Mouse (Mus musculus) lung, postnatal 0 days (tissue): ENCODE measurements around the gene Gm20388. TPM values are rescaled to one million over a fixed set of nuclear protein-coding genes. Genes with fewer than 3 reads are reported as not detected.

Experiments used
- ATAC-seq: fragments of 200-750 bp; cut with Nextera tagmentation; 2 replicates; pipeline ENCODE4 v1.8.0; 2017; ENCODE audit warnings: moderate library complexity
- DNase-seq: peaks from one replicate; pipeline ENCODE4 v3.0.0-alpha.2; 2016; ENCODE audit warnings: low spot score
- H3K27ac ChIP-seq: fragments of 300-500 bp; sonication (generic); 2 replicates; pipeline ENCODE4 v1.5.1; 2014; ENCODE audit warnings: antibody characterized with exemption, mild to moderate bottlenecking, low read length, mixed read lengths
- H3K27me3 ChIP-seq: fragments of 300-500 bp; sonication (generic); replicated peaks from 2 replicates; pipeline ENCODE4 v1.6.1; 2014; ENCODE audit warnings: low read length, mixed read lengths; ENCODE audit not compliant: insufficient read depth
- H3K36me3 ChIP-seq: fragments of 300-500 bp; sonication (generic); 2 replicates; pipeline ENCODE4 v1.6.1; 2014; ENCODE audit warnings: low read length, mixed read lengths; ENCODE audit not compliant: insufficient read depth
- H3K4me1 ChIP-seq: fragments of 300-500 bp; sonication (generic); 2 replicates; pipeline ENCODE4 v1.6.1; 2014; ENCODE audit warnings: antibody characterized with exemption, low read depth, low read length, mixed read lengths; ENCODE audit not compliant: insufficient read depth
- H3K4me2 ChIP-seq: fragments of 300-500 bp; sonication (generic); replicated peaks from 2 replicates; pipeline ENCODE4 v1.6.1; 2014; ENCODE audit warnings: low read depth, mild to moderate bottlenecking, low read length, moderate library complexity, mixed read lengths
- H3K4me3 ChIP-seq: fragments of 300-500 bp; sonication (generic); 2 replicates; pipeline ENCODE4 v1.5.1; 2014; ENCODE audit warnings: low read depth, low read length
- H3K9ac ChIP-seq: fragments of 300-500 bp; sonication (generic); replicated peaks from 2 replicates; pipeline ENCODE4 v1.6.1; 2014; ENCODE audit warnings: low read depth, mild to moderate bottlenecking
- H3K9me3 ChIP-seq: fragments of 300-500 bp; sonication (generic); 2 replicates; pipeline ENCODE4 v1.6.1; 2016; ENCODE audit warnings: low read length, mixed read lengths
- CTCF ChIP-seq: IDR thresholded peaks from 2 replicates; pipeline ENCODE4 v1.5.1; 2016; ENCODE audit warnings: antibody characterized with exemption, mild to moderate bottlenecking
- EP300 ChIP-seq: IDR thresholded peaks from 2 replicates; pipeline ENCODE4 v1.6.1; 2016; ENCODE audit warnings: antibody characterized with exemption, mild to moderate bottlenecking, control low read depth
- WGBS: fragments of 180-500 bp; shearing (Covaris S2); extraction: QIAGEN DNeasy Blood & Tissue Kit; methylation state at CpG from one replicate; pipeline ENCODE4 v1.1.7; 2014; 5-methylcytosine and 5-hydroxymethylcytosine counted together
- polyA plus RNA-seq: library from polyadenylated mRNA; unstranded; fragments of >200 nt; fragmentation: Nextera tagmentation; extraction: Ambion mirVana; gene quantifications from 2 replicates; pipeline ENCODE4 v1.2.1, GENCODE M21; 2015

The Gm20388 gene
- polyA plus RNA-seq, 1 experiment from 2014 or later, result not detected

DNA sequence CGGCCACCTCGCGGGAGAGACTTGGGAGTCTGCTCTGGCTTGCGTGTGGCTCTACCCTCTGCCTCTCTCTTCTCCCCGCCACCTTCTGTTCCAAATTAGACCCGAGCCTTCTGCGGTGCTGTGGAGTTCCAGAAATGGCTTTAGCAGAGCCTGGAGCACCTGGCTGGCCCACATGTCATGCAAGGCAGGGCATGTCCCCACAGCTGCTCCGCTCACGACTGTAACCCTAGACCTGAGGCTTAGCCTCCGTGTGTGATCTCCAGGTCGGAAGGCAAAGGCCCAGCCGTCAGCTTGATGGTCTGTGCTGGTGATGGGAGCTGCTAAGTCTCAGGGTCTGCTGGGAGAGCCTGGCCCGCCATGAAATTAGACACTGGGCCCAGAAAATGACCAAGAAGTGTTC, 348.6 kb downstream of the Gm20388 start:
- no peak overlapping the region for H3K4me2 ChIP-seq
- H3K9me3 ChIP-seq, result no peaks in the 10 kb centered on the region
- H3K27ac ChIP-seq, result no peak overlapping the region
- TF ChIP-seq EP300, result no peak
- no peak for TF ChIP-seq CTCF
- peaks cover 19% of the 10 kb centered on the region for H3K4me1 ChIP-seq
- H3K9ac ChIP-seq, result no peak overlapping the region
- H3K27me3 ChIP-seq, result no peaks in the 10 kb centered on the region
- no peak for DNase-seq
- no peak for ATAC-seq
- WGBS, result 95% methylated on average over 13 of the region's 13 CpGs
- H3K4me3 ChIP-seq, result no peak overlapping the region
- no peaks in the 10 kb centered on the region for H3K36me3 ChIP-seq

DNA sequence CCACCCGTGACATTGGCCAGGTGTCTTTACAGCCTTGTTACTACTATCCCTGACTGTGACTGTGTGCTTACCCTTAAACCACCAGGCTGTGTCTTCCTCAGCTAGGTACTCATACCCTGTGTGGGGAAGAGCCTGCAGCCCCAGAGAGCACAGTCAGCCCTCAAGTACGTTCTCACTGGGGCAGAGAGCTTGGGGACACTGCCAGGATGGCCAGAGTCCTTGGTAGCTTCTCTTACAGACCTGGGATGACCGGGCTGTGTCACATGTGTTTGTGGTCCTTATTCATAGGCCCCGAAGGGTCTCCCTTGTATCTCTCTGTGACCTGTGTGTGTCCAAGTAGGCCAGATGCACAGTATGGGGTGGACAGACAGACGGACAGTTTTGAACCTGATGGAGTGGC, 350.0 kb downstream of the Gm20388 start:
- ATAC-seq (no peak), DNase-seq (no peak)
- Histone ChIP-seq H3K4me3 (no peak overlapping the region), H3K36me3 (no peaks in the 10 kb centered on the region), H3K27me3 (no peaks in the 10 kb centered on the region), H3K9me3 (no peaks in the 10 kb centered on the region), H3K4me2 (no peak overlapping the region), H3K9ac (no peak overlapping the region), H3K27ac (peak overlapping the region; percentile 32; the same call in 1 of the 2 replicates), H3K4me1 (peaks cover 26% of the 10 kb centered on the region)
- no peak for TF ChIP-seq EP300
- TF ChIP-seq CTCF, result no peak
- WGBS, result 73% methylated on average over 5 of the region's 5 CpGs

DNA sequence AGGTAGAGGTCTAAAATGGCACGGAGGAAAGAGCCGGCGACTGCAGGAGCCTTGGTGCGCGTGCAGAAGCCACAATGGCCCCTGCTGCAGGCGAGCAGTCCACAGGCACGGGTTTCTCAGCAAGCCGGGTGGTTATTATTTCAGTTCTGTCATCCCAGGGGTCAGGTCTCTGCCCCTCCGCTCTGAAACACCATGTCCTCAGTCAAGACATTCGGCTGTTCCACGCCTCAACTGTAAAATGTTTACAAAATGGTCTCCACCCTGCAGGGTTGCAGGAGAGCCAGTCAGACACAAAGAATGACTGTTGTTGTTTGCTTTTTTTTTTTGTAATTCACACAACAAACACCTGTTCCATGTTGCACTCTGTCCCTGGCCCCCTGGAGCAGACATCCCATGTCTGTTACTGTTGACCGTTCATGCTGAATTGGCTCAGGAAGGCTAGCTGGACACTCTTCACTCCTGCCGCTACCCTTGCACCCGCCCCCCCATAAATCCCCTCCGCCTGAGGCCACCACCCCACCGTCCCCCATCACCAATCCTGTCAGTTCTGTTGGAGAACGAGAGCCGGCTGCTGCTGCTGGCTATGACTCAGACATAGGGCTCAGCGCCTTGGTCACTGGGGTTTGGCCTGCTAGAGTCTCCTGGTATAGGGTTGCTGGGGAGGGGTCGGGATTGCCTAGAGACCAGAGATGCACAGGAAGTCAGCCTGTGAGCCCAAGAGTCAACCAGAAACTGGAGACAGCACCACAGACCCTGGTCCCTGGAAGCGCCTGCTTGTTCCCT, 350.9 kb downstream of the Gm20388 start:
- peak; percentile 42 for ATAC-seq
- H3K36me3 ChIP-seq, result no peaks in the 10 kb centered on the region
- peaks cover 24% of the 10 kb centered on the region for H3K4me1 ChIP-seq
- peak overlapping the region; percentile 32; the same call in 1 of the 2 replicates for H3K27ac ChIP-seq
- no peak overlapping the region for H3K4me2 ChIP-seq
- 36% methylated on average over 21 of the region's 21 CpGs for WGBS
- no peaks in the 10 kb centered on the region for H3K27me3 ChIP-seq
- H3K9ac ChIP-seq, result no peak overlapping the region
- no peak overlapping the region for H3K4me3 ChIP-seq
- no peaks in the 10 kb centered on the region for H3K9me3 ChIP-seq
- TF ChIP-seq EP300, result peak; percentile 58
- no peak for TF ChIP-seq CTCF
- DNase-seq, result peak; percentile 82

DNA sequence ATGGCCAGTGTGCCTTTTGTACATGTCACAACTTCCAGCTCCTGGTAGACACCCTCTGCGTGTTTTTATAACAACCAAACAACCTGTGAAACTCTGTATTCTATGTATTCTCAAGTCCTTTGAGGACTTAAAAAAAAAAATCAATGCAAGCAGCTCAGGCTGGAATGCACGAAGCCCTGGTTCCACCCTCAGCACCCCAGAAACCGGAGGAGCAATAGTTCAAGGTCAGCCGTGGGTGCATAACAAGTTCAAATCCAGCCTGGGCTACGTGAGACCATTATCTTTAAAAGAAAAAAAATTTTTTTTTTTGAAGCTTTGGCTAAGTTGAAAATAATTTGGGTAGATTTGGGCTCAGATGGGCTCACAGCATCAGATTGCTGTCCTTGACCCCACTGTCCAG, 353.2 kb downstream of the Gm20388 start:
- Histone ChIP-seq H3K4me3 (no peak overlapping the region), H3K27me3 (no peaks in the 10 kb centered on the region), H3K9ac (no peak overlapping the region), H3K36me3 (no peaks in the 10 kb centered on the region), H3K4me1 (peaks cover 27% of the 10 kb centered on the region), H3K4me2 (no peak overlapping the region), H3K9me3 (no peaks in the 10 kb centered on the region), H3K27ac (no peak overlapping the region)
- ATAC-seq (no peak), DNase-seq (no peak)
- no peak for TF ChIP-seq CTCF
- TF ChIP-seq EP300, result no peak
- WGBS, result 87% methylated on average over 5 of the region's 5 CpGs

DNA sequence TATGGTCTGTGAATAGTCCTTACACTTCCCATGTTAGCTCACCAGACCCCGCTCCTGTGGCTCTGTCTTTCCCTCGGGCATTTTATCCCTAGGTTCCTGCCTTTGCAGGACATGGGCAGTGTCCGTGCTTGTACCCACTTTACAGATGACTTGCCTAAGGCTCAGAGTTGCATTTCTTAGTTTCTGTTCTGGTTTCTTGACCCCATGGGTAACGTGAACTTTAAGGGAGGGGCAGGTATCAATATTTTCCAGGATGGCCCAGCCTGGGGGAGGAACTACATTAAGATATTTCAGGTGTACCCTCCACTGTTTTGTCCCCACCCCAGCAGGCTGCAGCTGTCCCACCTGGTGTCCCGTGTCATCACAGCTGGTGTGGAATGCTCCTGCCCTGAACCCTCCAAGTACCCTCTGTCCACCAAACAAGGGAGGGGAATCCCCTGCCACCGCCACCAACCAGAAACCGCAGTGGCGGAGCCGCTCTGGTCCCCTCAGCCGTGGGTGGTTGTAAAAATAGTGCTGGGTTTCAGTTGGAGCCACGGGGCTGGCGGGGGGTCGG, 353.8 kb downstream of the Gm20388 start:
- H3K27ac ChIP-seq, result peak overlapping the region; percentile 65
- H3K9me3 ChIP-seq, result no peaks in the 10 kb centered on the region
- peak; percentile 28 for DNase-seq
- H3K36me3 ChIP-seq, result no peaks in the 10 kb centered on the region
- H3K4me1 ChIP-seq, result peaks cover 30% of the 10 kb centered on the region
- H3K27me3 ChIP-seq, result no peaks in the 10 kb centered on the region
- 26% methylated on average over 13 of the region's 13 CpGs for WGBS
- peak; percentile 3 for ATAC-seq
- peak overlapping the region; percentile 17; the same call in 1 of the 2 replicates for H3K4me3 ChIP-seq
- no peak overlapping the region for H3K9ac ChIP-seq
- peak overlapping the region; percentile 49 for H3K4me2 ChIP-seq
- TF ChIP-seq EP300 (no peak), CTCF (no peak)

DNA sequence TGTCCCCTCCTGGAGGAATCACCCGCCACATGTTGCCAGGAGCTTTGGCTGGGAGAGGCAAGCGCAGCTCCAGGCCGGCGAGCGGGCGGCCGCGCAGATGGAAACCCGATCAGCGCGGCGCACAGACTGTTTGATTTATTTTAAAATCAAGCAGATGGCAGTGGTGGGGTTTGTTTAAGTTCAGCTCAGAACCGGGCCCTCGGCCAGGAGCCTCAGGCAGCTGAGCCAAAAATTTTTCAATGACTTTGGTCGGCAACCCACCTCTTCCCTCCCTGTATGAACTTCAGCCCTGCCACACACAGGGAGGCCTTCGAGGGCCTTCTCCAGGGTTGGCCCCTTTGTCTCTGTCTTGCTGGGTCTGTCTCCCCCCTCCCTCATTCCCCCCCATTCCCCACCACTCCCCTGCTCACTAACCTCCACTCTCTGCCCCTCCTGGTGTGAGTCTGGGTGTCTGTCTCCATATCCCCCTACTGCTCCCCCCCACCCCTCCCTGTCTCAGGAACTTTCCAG, 354.4 kb downstream of the Gm20388 start:
- H3K4me1 ChIP-seq, result peaks cover 30% of the 10 kb centered on the region
- H3K9me3 ChIP-seq, result no peaks in the 10 kb centered on the region

More for the DNA sequence above, 354.4 kb downstream of the Gm20388 start:
- peak; percentile 38; the same call in 1 of the 2 replicates for TF ChIP-seq EP300
- TF ChIP-seq CTCF, result peak; percentile 20; the same call in 1 of the 2 replicates
- H3K27me3 ChIP-seq, result no peaks in the 10 kb centered on the region
- WGBS, result 4% methylated on average over 15 of the region's 16 CpGs
- peak overlapping the region; percentile 49 for H3K4me2 ChIP-seq
- no peak overlapping the region for H3K9ac ChIP-seq
- ATAC-seq, result peak; percentile 71
- H3K36me3 ChIP-seq, result no peaks in the 10 kb centered on the region
- peak; percentile 90 for DNase-seq
- peak overlapping the region; percentile 65 for H3K27ac ChIP-seq
- peak overlapping the region; percentile 17; the same call in 1 of the 2 replicates for H3K4me3 ChIP-seq
